Mouse (Mus musculus): ENCODE data around the gene Lrrc4. TPM values are rescaled to one million over a fixed set of nuclear protein-coding genes. Genes with fewer than 3 reads are reported as not detected.

Gene Lrrc4
- total and polyA plus RNA-seq, 2 experiments, result 0.10 TPM; not detected in 1

DNA sequence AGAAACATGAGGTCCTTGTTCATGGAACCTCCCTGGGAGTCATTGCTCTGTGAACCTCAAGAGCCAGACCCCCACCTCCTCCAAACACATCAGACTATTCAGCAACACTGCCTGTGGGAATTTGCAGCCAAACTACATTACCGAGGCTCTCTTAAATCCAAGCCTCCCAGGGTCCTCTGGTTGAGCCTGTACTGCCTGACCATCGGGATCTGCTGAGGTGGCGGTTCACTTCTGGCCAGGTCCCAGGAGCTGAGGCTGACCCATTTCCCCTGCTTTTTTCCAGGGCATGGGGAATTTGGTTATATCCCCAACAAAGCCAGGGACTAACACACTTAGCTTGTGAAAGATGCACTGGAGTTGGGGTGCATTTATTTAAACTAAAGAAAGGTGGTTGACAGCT is 4.0 kb downstream of the Lrrc4 start:
- no peaks in the 10 kb centered on the region for H3K36me3 ChIP-seq (ENCODE audit: control insufficient read depth, insufficient read depth, low read length)
- WGBS, result 63% methylated on average over 3 of the region's 3 CpGs
- no peaks in the 10 kb centered on the region for H3K27me3 ChIP-seq (ENCODE audit: control insufficient read depth, insufficient read depth, low read length)
- H3K27ac ChIP-seq (replicated peaks; ENCODE audit: insufficient read depth, low read depth, low read length), result no peak overlapping the region
- H3K9ac ChIP-seq (ENCODE audit: low read depth, low read length), result no peak overlapping the region
- no peaks in the 10 kb centered on the region for H3K4me1 ChIP-seq (ENCODE audit: control insufficient read depth, insufficient read depth, low read length)
- TF ChIP-seq POLR2A (IDR thresholded peaks at IDR 0.05; ENCODE audit: extremely low read depth, insufficient read depth, low read length) (no peak), CTCF (IDR thresholded peaks at IDR 0.05; ENCODE audit: low read depth, low read length) (no peak)
- DNase-seq (ENCODE audit: extremely low read depth, low read depth, low spot score), result no peak
- H3K4me3 ChIP-seq (ENCODE audit: insufficient read depth, low read depth, low read length), result no peak overlapping the region
- no peaks in the 10 kb centered on the region for H3K79me2 ChIP-seq (ENCODE audit: control insufficient read depth, insufficient read depth, low read length)

DNA sequence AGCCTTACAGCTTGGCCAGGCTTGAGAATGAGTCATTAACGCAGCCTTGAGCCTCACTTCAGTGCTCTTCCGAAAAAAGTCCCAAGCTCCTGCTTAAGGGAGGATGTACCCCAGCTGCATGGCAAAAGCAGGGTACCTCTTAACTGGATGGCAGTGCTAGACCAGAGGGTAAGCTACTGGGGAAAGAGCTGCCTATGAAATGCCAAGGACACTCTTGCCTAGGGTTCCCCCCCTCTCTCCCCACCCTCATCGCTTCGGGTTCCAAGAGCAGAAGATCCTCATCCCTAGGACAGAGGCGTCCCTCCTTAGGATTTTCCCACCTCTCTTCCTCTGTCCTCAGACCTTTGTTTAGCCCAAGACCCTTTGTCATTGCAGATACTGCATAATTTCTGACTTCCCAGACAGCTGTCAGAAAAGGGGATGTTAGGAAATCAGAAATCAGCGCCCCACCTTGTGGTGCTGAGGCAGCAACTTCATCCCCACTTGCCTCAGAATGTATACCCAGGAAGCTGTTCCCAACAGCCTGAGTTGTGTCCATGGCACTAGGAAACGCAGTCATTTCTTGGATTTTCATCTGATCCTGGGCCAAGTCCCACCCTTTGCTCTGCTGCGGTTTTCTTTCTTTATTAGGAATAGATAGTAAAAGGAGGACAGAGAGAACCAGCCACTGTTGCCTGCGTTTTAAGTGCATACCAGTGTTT is 4.7 kb downstream of the Lrrc4 start:
- H3K79me2 ChIP-seq (ENCODE audit: control insufficient read depth, insufficient read depth, low read length), result no peaks in the 10 kb centered on the region
- H3K9ac ChIP-seq (ENCODE audit: low read depth, low read length), result no peak overlapping the region
- H3K4me3 ChIP-seq (ENCODE audit: insufficient read depth, low read depth, low read length), result no peak overlapping the region
- no peak overlapping the region for H3K27ac ChIP-seq (replicated peaks; ENCODE audit: insufficient read depth, low read depth, low read length)
- 74% methylated on average over 9 of the region's 9 CpGs for WGBS
- no peaks in the 10 kb centered on the region for H3K36me3 ChIP-seq (ENCODE audit: control insufficient read depth, insufficient read depth, low read length)
- TF ChIP-seq CTCF (IDR thresholded peaks at IDR 0.05; ENCODE audit: low read depth, low read length) (no peak), POLR2A (IDR thresholded peaks at IDR 0.05; ENCODE audit: extremely low read depth, insufficient read depth, low read length) (no peak)
- no peaks in the 10 kb centered on the region for H3K4me1 ChIP-seq (ENCODE audit: control insufficient read depth, insufficient read depth, low read length)
- H3K27me3 ChIP-seq (ENCODE audit: control insufficient read depth, insufficient read depth, low read length), result no peaks in the 10 kb centered on the region
- no peak for DNase-seq (ENCODE audit: extremely low read depth, low read depth, low spot score)

DNA sequence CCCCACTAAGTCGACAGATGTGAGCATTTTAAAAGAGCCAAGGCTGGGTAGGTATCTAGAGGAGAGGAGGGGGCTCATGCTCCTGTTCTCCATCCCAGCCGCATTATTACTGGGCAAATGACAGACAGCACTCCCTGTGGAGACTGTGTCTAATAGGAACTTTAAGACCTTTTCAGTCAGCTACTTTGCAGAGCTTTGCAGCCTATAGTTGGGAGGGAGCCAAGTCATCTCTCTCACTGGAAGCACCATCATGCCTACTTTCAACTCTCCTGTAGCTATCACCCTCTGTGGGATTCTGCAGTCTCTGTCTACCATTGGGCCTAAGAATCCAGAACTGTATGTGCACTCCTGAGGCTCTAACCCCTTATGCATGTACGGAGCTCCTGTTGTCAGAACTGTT is 5.7 kb downstream of the Lrrc4 start:
- H3K4me1 ChIP-seq (ENCODE audit: control insufficient read depth, insufficient read depth, low read length), result no peaks in the 10 kb centered on the region
- H3K27ac ChIP-seq (replicated peaks; ENCODE audit: insufficient read depth, low read depth, low read length), result no peak overlapping the region
- no peaks in the 10 kb centered on the region for H3K27me3 ChIP-seq (ENCODE audit: control insufficient read depth, insufficient read depth, low read length)
- H3K9ac ChIP-seq (ENCODE audit: low read depth, low read length), result no peak overlapping the region
- H3K79me2 ChIP-seq (ENCODE audit: control insufficient read depth, insufficient read depth, low read length), result no peaks in the 10 kb centered on the region
- no peak overlapping the region for H3K4me3 ChIP-seq (ENCODE audit: insufficient read depth, low read depth, low read length)
- TF ChIP-seq CTCF (IDR thresholded peaks at IDR 0.05; ENCODE audit: low read depth, low read length) (no peak), POLR2A (IDR thresholded peaks at IDR 0.05; ENCODE audit: extremely low read depth, insufficient read depth, low read length) (no peak)
- WGBS, result 97% methylated on average over 3 of the region's 3 CpGs
- no peak for DNase-seq (ENCODE audit: extremely low read depth, low read depth, low spot score)
- no peaks in the 10 kb centered on the region for H3K36me3 ChIP-seq (ENCODE audit: control insufficient read depth, insufficient read depth, low read length)

DNA sequence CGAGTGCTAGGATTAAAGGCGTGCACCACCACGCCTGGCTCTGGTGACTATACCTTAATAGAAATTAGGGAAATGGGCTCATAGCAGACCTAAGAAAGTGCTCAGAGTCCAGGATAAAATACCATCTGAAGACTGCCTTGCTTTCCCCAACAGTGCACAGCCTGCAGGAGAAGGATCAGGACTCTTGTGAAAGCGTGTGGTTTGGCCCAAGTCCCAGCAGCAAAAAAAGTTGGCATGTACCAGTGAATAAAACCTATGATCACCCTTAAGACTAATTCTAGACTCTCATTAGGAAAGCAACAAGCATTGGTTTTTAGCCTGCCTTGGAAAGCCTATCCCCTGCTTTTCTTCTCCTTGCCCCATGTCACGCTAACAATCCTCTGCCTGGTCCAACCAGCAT is 7.7 kb downstream of the Lrrc4 start:
- H3K27ac ChIP-seq (replicated peaks; ENCODE audit: insufficient read depth, low read depth, low read length), result no peak overlapping the region
- no peaks in the 10 kb centered on the region for H3K27me3 ChIP-seq (ENCODE audit: control insufficient read depth, insufficient read depth, low read length)
- H3K79me2 ChIP-seq (ENCODE audit: control insufficient read depth, insufficient read depth, low read length), result no peaks in the 10 kb centered on the region
- H3K9ac ChIP-seq (ENCODE audit: low read depth, low read length), result no peak overlapping the region
- peak; percentile 50 for DNase-seq (ENCODE audit: extremely low read depth, low read depth, low spot score)
- WGBS, result 83% methylated on average over 5 of the region's 5 CpGs
- H3K4me3 ChIP-seq (ENCODE audit: insufficient read depth, low read depth, low read length), result no peak overlapping the region
- TF ChIP-seq POLR2A (IDR thresholded peaks at IDR 0.05; ENCODE audit: extremely low read depth, insufficient read depth, low read length) (no peak), CTCF (IDR thresholded peaks at IDR 0.05; ENCODE audit: low read depth, low read length) (no peak)
- H3K36me3 ChIP-seq (ENCODE audit: control insufficient read depth, insufficient read depth, low read length), result no peaks in the 10 kb centered on the region
- no peaks in the 10 kb centered on the region for H3K4me1 ChIP-seq (ENCODE audit: control insufficient read depth, insufficient read depth, low read length)

DNA sequence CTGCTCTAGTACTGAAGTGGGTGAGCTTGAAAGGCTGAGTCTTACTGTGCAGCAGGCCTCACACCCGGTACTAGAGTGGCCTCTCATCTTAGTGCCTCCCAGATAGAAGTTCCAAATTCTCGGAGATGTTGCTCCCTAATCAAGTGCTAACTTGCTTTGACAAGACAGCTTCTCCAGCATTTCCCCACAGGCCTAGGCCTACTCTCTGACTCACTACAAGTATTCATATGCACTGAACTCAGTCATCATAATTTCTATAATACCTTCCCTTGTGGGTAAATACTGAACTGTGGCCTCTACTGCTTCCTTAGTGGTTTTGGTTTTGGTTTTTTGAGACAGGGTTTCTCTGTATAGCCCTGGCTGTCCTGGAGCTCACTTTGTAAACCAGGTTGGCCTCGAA is 8.2 kb downstream of the Lrrc4 start:
- H3K4me1 ChIP-seq (ENCODE audit: control insufficient read depth, insufficient read depth, low read length), result no peaks in the 10 kb centered on the region
- 98% methylated on average over 3 of the region's 3 CpGs for WGBS
- TF ChIP-seq POLR2A (IDR thresholded peaks at IDR 0.05; ENCODE audit: extremely low read depth, insufficient read depth, low read length) (no peak), CTCF (IDR thresholded peaks at IDR 0.05; ENCODE audit: low read depth, low read length) (no peak)
- H3K27me3 ChIP-seq (ENCODE audit: control insufficient read depth, insufficient read depth, low read length), result no peaks in the 10 kb centered on the region
- no peak overlapping the region for H3K9ac ChIP-seq (ENCODE audit: low read depth, low read length)
- DNase-seq (ENCODE audit: extremely low read depth, low read depth, low spot score), result no peak
- no peak overlapping the region for H3K27ac ChIP-seq (replicated peaks; ENCODE audit: insufficient read depth, low read depth, low read length)
- no peak overlapping the region for H3K4me3 ChIP-seq (ENCODE audit: insufficient read depth, low read depth, low read length)
- no peaks in the 10 kb centered on the region for H3K79me2 ChIP-seq (ENCODE audit: control insufficient read depth, insufficient read depth, low read length)
- no peaks in the 10 kb centered on the region for H3K36me3 ChIP-seq (ENCODE audit: control insufficient read depth, insufficient read depth, low read length)

DNA sequence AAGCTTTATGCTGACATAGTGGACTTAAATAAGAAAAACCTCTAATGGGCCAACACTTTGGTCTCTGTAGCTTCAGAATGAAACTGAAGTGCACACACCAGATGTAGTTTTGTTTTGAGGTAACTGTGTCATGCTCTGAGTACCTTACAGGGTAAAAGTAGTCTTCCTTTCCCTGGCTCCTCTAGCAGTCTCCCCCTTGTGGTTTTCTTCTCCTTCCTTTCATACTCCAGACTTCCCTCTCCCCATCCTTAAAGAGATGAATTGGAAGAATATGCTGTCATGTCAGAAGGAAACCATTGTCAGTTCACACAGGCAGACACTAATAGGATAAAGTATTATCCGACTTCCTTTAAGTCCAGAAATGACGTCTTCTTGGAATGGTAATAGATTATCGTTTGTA is 9.3 kb downstream of the Lrrc4 start:
- Histone ChIP-seq H3K4me3 (ENCODE audit: insufficient read depth, low read depth, low read length) (no peak overlapping the region), H3K4me1 (ENCODE audit: control insufficient read depth, insufficient read depth, low read length) (no peaks in the 10 kb centered on the region), H3K27ac (replicated peaks; ENCODE audit: insufficient read depth, low read depth, low read length) (no peak overlapping the region), H3K9ac (ENCODE audit: low read depth, low read length) (no peak overlapping the region), H3K27me3 (ENCODE audit: control insufficient read depth, insufficient read depth, low read length) (no peaks in the 10 kb centered on the region), H3K79me2 (ENCODE audit: control insufficient read depth, insufficient read depth, low read length) (no peaks in the 10 kb centered on the region), H3K36me3 (ENCODE audit: control insufficient read depth, insufficient read depth, low read length) (no peaks in the 10 kb centered on the region)
- TF ChIP-seq POLR2A (IDR thresholded peaks at IDR 0.05; ENCODE audit: extremely low read depth, insufficient read depth, low read length) (no peak), CTCF (IDR thresholded peaks at IDR 0.05; ENCODE audit: low read depth, low read length) (no peak)
- no peak for DNase-seq (ENCODE audit: extremely low read depth, low read depth, low spot score)
- WGBS, result 71% methylated on average over 3 of the region's 3 CpGs

Measured in liver, adult 2 months (tissue).